Mouse (Mus musculus): ENCODE results near the gene Zfp708. TPM values are rescaled to one million over a fixed set of nuclear protein-coding genes. Genes with fewer than 3 reads are reported as not detected.

Zfp708 gene
- polyA plus RNA-seq, 1 experiment from 2014 or later: 8.5 TPM

GRCm38 (mm10) chr13:67108194-67108820 lies 10.5 kb upstream of the Zfp708 start, which contains the start of gene Gm28557:
Gene Gm28557, minus strand, starts transcription at chr13:67108604.
- Histone ChIP-seq H3K9me3 (ENCODE audit: control insufficient read depth, low read length) (no peaks in the 10 kb centered on the region), H3K4me2 (ENCODE audit: low read depth, low read length, severe bottlenecking) (peak within 1 kb of the TSS; percentile 80), H3K27me3 (ENCODE audit: control insufficient read depth, insufficient read depth, low read length) (no peaks in the 10 kb centered on the region), H3K9ac (ENCODE audit: low read length) (peak within 1 kb of the TSS; percentile 75), H3K4me3 (ENCODE audit: low read depth, low read length) (peak within 1 kb of the TSS; percentile 44), H3K4me1 (replicated peaks; ENCODE audit: control insufficient read depth, insufficient read depth, low read length) (no peaks in the 10 kb centered on the region; the same call in 1 of the 2 replicates), H3K36me3 (ENCODE audit: control insufficient read depth, insufficient read depth, low read length) (no peaks in the 10 kb centered on the region), H3K27ac (ENCODE audit: low read depth, low read length) (no peak within 1 kb of the TSS)
- WGBS: under 1% methylated on average over 17 of the region's 17 CpGs
- DNase-seq (ENCODE audit: low spot score) (peak; percentile 88), ATAC-seq (replicated peaks; ENCODE audit: low FRiP score) (peak; percentile 98)

GRCm38 (mm10) chr13:67107681-67108080 lies 9.9 kb upstream of the Zfp708 start:
- Histone ChIP-seq H3K4me3 (ENCODE audit: low read depth, low read length) (peak overlapping the region; percentile 44), H3K36me3 (ENCODE audit: control insufficient read depth, insufficient read depth, low read length) (no peaks in the 10 kb centered on the region), H3K27ac (ENCODE audit: low read depth, low read length) (no peak overlapping the region), H3K9ac (ENCODE audit: low read length) (peak overlapping the region; percentile 75), H3K4me1 (replicated peaks; ENCODE audit: control insufficient read depth, insufficient read depth, low read length) (no peaks in the 10 kb centered on the region; the same call in 1 of the 2 replicates), H3K27me3 (ENCODE audit: control insufficient read depth, insufficient read depth, low read length) (no peaks in the 10 kb centered on the region), H3K4me2 (ENCODE audit: low read depth, low read length, severe bottlenecking) (peak overlapping the region; percentile 80), H3K9me3 (ENCODE audit: control insufficient read depth, low read length) (no peaks in the 10 kb centered on the region)
- 70% methylated on average over 9 of the region's 9 CpGs for WGBS
- ATAC-seq (replicated peaks; ENCODE audit: low FRiP score): peak; percentile 4; the same call in 1 of the 2 replicates
- no peak for DNase-seq (ENCODE audit: low spot score)

- H3K27me3 ChIP-seq (ENCODE audit: control insufficient read depth, insufficient read depth, low read length): no peaks in the 10 kb centered on the region
- H3K4me3 ChIP-seq (ENCODE audit: low read depth, low read length): no peak overlapping the region
- 90% methylated on average over 1 of the region's 1 CpGs for WGBS
- no peaks in the 10 kb centered on the region for H3K4me1 ChIP-seq (replicated peaks; ENCODE audit: control insufficient read depth, insufficient read depth, low read length)
- no peak overlapping the region for H3K9ac ChIP-seq (ENCODE audit: low read length)
- no peak overlapping the region for H3K27ac ChIP-seq (ENCODE audit: low read depth, low read length)
- no peak overlapping the region for H3K4me2 ChIP-seq (ENCODE audit: low read depth, low read length, severe bottlenecking)
- no peaks in the 10 kb centered on the region for H3K9me3 ChIP-seq (ENCODE audit: control insufficient read depth, low read length)
- no peaks in the 10 kb centered on the region for H3K36me3 ChIP-seq (ENCODE audit: control insufficient read depth, insufficient read depth, low read length)
- no peak for DNase-seq (ENCODE audit: low spot score)
- ATAC-seq (replicated peaks; ENCODE audit: low FRiP score): no peak
These were observed 7.6 kb downstream of the Zfp708 start for GRCm38 (mm10) chr13:67090154-67090553.

GRCm38 (mm10) chr13:67081946-67082345 lies 15.8 kb downstream of the Zfp708 start:
- 64% methylated on average over 1 of the region's 1 CpGs for WGBS
- no peak overlapping the region for H3K4me3 ChIP-seq (ENCODE audit: low read depth, low read length)
- no peaks in the 10 kb centered on the region for H3K36me3 ChIP-seq (ENCODE audit: control insufficient read depth, insufficient read depth, low read length)
- no peak for ATAC-seq (replicated peaks; ENCODE audit: low FRiP score)
- no peak overlapping the region for H3K4me2 ChIP-seq (ENCODE audit: low read depth, low read length, severe bottlenecking)
- no peaks in the 10 kb centered on the region for H3K4me1 ChIP-seq (replicated peaks; ENCODE audit: control insufficient read depth, insufficient read depth, low read length)
- no peaks in the 10 kb centered on the region; the same call in 1 of the 2 replicates for H3K9me3 ChIP-seq (ENCODE audit: control insufficient read depth, low read length)
- no peak overlapping the region for H3K27ac ChIP-seq (ENCODE audit: low read depth, low read length)
- no peak for DNase-seq (ENCODE audit: low spot score)
- no peaks in the 10 kb centered on the region for H3K27me3 ChIP-seq (ENCODE audit: control insufficient read depth, insufficient read depth, low read length)
- no peak overlapping the region for H3K9ac ChIP-seq (ENCODE audit: low read length)

- Histone ChIP-seq H3K27me3 (ENCODE audit: control insufficient read depth, insufficient read depth, low read length) (no peaks in the 10 kb centered on the region), H3K9ac (ENCODE audit: low read length) (peak overlapping the region; percentile 57), H3K27ac (ENCODE audit: low read depth, low read length) (peak overlapping the region; percentile 55), H3K4me3 (ENCODE audit: low read depth, low read length) (peak overlapping the region; percentile 55), H3K4me1 (replicated peaks; ENCODE audit: control insufficient read depth, insufficient read depth, low read length) (no peaks in the 10 kb centered on the region), H3K9me3 (ENCODE audit: control insufficient read depth, low read length) (no peaks in the 10 kb centered on the region; the same call in 1 of the 2 replicates), H3K36me3 (ENCODE audit: control insufficient read depth, insufficient read depth, low read length) (no peaks in the 10 kb centered on the region), H3K4me2 (ENCODE audit: low read depth, low read length, severe bottlenecking) (peak overlapping the region; percentile 59)
- DNase-seq (ENCODE audit: low spot score) (peak; percentile 86), ATAC-seq (replicated peaks; ENCODE audit: low FRiP score) (peak; percentile 99)
- WGBS: 0% methylated on average over 24 of the region's 24 CpGs
These were observed 16.5 kb downstream of the Zfp708 start for GRCm38 (mm10) chr13:67081142-67081713.

GRCm38 (mm10) chr13:67077244-67077643 lies 20.5 kb downstream of the Zfp708 start:
- DNase-seq (ENCODE audit: low spot score) (no peak), ATAC-seq (replicated peaks; ENCODE audit: low FRiP score) (no peak)
- H3K9ac ChIP-seq (ENCODE audit: low read length): no peak overlapping the region
- peaks cover 6% of the 10 kb centered on the region; the same call in 1 of the 2 replicates for H3K9me3 ChIP-seq (ENCODE audit: control insufficient read depth, low read length)
- no peaks in the 10 kb centered on the region for H3K4me1 ChIP-seq (replicated peaks; ENCODE audit: control insufficient read depth, insufficient read depth, low read length)
- H3K4me2 ChIP-seq (ENCODE audit: low read depth, low read length, severe bottlenecking): no peak overlapping the region
- no peaks in the 10 kb centered on the region for H3K27me3 ChIP-seq (ENCODE audit: control insufficient read depth, insufficient read depth, low read length)
- no peak overlapping the region for H3K4me3 ChIP-seq (ENCODE audit: low read depth, low read length)
- WGBS: 90% methylated on average over 2 of the region's 2 CpGs
- H3K27ac ChIP-seq (ENCODE audit: low read depth, low read length): no peak overlapping the region
- H3K36me3 ChIP-seq (ENCODE audit: control insufficient read depth, insufficient read depth, low read length): peaks cover 18% of the 10 kb centered on the region

GRCm38 (mm10) chr13:67072786-67073185 lies 25.0 kb downstream of the Zfp708 start:
- 94% methylated on average over 2 of the region's 2 CpGs for WGBS
- no peak overlapping the region for H3K4me2 ChIP-seq (ENCODE audit: low read depth, low read length, severe bottlenecking)
- DNase-seq (ENCODE audit: low spot score): no peak
- H3K4me1 ChIP-seq (replicated peaks; ENCODE audit: control insufficient read depth, insufficient read depth, low read length): no peaks in the 10 kb centered on the region
- no peak overlapping the region for H3K27ac ChIP-seq (ENCODE audit: low read depth, low read length)
- peaks cover 37% of the 10 kb centered on the region for H3K36me3 ChIP-seq (ENCODE audit: control insufficient read depth, insufficient read depth, low read length)
- no peak overlapping the region for H3K9ac ChIP-seq (ENCODE audit: low read length)
- H3K27me3 ChIP-seq (ENCODE audit: control insufficient read depth, insufficient read depth, low read length): no peaks in the 10 kb centered on the region
- no peak for ATAC-seq (replicated peaks; ENCODE audit: low FRiP score)
- peaks cover 23% of the 10 kb centered on the region for H3K9me3 ChIP-seq (ENCODE audit: control insufficient read depth, low read length)
- no peak overlapping the region for H3K4me3 ChIP-seq (ENCODE audit: low read depth, low read length)

GRCm38 (mm10) chr13:67065386-67065785 lies 32.4 kb downstream of the Zfp708 start:
- Histone ChIP-seq H3K27me3 (ENCODE audit: control insufficient read depth, insufficient read depth, low read length) (no peaks in the 10 kb centered on the region), H3K27ac (ENCODE audit: low read depth, low read length) (no peak overlapping the region), H3K4me3 (ENCODE audit: low read depth, low read length) (no peak overlapping the region), H3K4me1 (replicated peaks; ENCODE audit: control insufficient read depth, insufficient read depth, low read length) (no peaks in the 10 kb centered on the region), H3K36me3 (ENCODE audit: control insufficient read depth, insufficient read depth, low read length) (peaks cover 10% of the 10 kb centered on the region), H3K4me2 (ENCODE audit: low read depth, low read length, severe bottlenecking) (no peak overlapping the region), H3K9me3 (ENCODE audit: control insufficient read depth, low read length) (peaks cover 12% of the 10 kb centered on the region), H3K9ac (ENCODE audit: low read length) (no peak overlapping the region)
- ATAC-seq (replicated peaks; ENCODE audit: low FRiP score) (no peak), DNase-seq (ENCODE audit: low spot score) (no peak)
- 81% methylated on average over 8 of the region's 8 CpGs for WGBS

All from forebrain, embryonic 11.5 days (tissue).